Mouse (Mus musculus): ENCODE measurements around the gene Ier3. TPM values are rescaled to one million over a fixed set of nuclear protein-coding genes. Genes with fewer than 3 reads are reported as not detected.

The Ier3 gene
- polyA plus RNA-seq, 1 experiment from 2014 or later = 18.6 TPM

DNA sequence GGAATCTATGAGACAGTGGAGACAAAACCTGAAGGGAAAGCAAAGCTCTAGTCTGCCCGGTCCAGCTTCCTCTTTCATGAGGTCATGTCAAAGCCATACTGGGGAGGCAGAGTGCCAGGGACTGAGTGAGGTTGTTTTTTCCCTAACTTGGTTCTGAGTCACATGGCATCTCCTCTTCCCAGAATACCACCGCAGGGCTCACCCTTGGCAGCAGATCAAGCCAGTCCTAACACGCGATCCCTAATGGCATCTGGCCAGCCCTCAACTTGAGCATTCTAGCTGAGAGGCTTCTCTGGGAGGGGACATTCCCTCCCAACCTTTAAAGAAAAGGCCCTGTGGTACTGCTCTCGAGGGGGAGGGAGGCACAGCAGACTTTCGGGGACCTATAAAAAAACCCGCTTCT, 8.2 kb upstream of the Ier3 start:
- Histone ChIP-seq H3K4me1 (ENCODE audit: insufficient read depth) (peaks cover 33% of the 10 kb centered on the region), H3K9me3 (ENCODE audit: low read length) (no peaks in the 10 kb centered on the region), H3K27me3 (ENCODE audit: insufficient read depth, low read length) (no peaks in the 10 kb centered on the region), H3K9ac (replicated peaks) (no peak overlapping the region), H3K4me3 (ENCODE audit: low read depth, low read length) (no peak overlapping the region), H3K27ac (ENCODE audit: low read depth) (peak overlapping the region; percentile 77), H3K4me2 (ENCODE audit: low read depth, low read length) (no peak overlapping the region), H3K36me3 (replicated peaks; ENCODE audit: insufficient read depth, low read length) (no peaks in the 10 kb centered on the region)
- TF ChIP-seq CTCF (IDR thresholded peaks at IDR 0.05; ENCODE audit: low read depth) (no peak), EP300 (IDR thresholded peaks at IDR 0.05; ENCODE audit: low read depth) (peak; percentile 53; the same call in 1 of the 2 replicates)
- DNase-seq = peak; percentile 80
- WGBS (ENCODE audit: insufficient replicate concordance) = 35% methylated on average over 7 of the region's 7 CpGs
- ATAC-seq = peak; percentile 76

DNA sequence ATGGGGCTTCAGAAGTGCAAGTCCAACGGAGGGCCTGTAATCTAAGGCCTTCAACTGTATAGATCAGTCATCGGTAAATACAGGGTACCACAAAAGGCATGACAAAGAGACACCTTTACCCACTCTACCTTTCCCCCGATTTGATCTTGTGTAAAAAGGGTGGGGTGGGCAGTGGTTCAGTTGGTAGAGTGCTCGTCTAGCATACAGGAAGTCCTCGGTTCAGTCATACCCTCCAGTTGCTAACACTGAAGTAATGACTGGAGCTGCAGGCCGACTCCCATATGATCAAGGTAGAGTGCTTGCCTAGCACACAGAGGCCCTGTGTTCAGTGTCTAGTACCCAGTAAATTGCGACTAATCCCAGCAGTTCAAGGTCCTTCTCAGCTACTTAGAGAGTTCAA, 7.8 kb upstream of the Ier3 start:
- 42% methylated on average over 7 of the region's 7 CpGs for WGBS (ENCODE audit: insufficient replicate concordance)
- Histone ChIP-seq H3K4me2 (ENCODE audit: low read depth, low read length) (no peak overlapping the region), H3K27ac (ENCODE audit: low read depth) (peak overlapping the region; percentile 77), H3K4me3 (ENCODE audit: low read depth, low read length) (no peak overlapping the region), H3K27me3 (ENCODE audit: insufficient read depth, low read length) (no peaks in the 10 kb centered on the region), H3K9ac (replicated peaks) (no peak overlapping the region), H3K4me1 (ENCODE audit: insufficient read depth) (peaks cover 33% of the 10 kb centered on the region), H3K9me3 (ENCODE audit: low read length) (no peaks in the 10 kb centered on the region), H3K36me3 (replicated peaks; ENCODE audit: insufficient read depth, low read length) (no peaks in the 10 kb centered on the region)
- DNase-seq (no peak), ATAC-seq (peak; percentile 15; the same call in 1 of the 2 replicates)
- TF ChIP-seq CTCF (IDR thresholded peaks at IDR 0.05; ENCODE audit: low read depth) = no peak
- no peak for TF ChIP-seq EP300 (IDR thresholded peaks at IDR 0.05; ENCODE audit: low read depth)

DNA sequence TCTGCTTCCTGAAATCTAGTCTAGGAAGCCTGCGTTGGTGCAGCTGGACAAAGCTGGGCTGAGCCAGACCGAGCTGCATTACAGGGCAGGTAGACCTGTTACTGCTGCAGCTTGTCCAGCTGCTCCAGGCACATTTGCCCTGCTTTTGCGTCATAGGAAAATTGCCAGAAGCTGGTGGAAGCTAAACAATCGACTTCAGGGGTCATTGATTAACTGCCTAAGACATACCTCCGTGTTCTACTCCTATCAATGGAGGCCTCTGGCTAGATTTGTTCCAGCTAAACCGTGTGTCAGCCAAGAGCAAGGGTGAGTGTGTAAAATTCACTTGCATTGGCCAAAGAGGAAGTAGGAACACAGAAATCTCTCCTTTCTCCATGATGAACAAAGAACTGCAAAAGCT, 6.8 kb upstream of the Ier3 start:
- Histone ChIP-seq H3K4me3 (ENCODE audit: low read depth, low read length) (no peak overlapping the region), H3K27ac (ENCODE audit: low read depth) (peak overlapping the region; percentile 77), H3K27me3 (ENCODE audit: insufficient read depth, low read length) (no peaks in the 10 kb centered on the region), H3K9me3 (ENCODE audit: low read length) (no peaks in the 10 kb centered on the region), H3K4me2 (ENCODE audit: low read depth, low read length) (no peak overlapping the region), H3K9ac (replicated peaks) (no peak overlapping the region), H3K36me3 (replicated peaks; ENCODE audit: insufficient read depth, low read length) (no peaks in the 10 kb centered on the region), H3K4me1 (ENCODE audit: insufficient read depth) (peaks cover 33% of the 10 kb centered on the region)
- 33% methylated on average over 6 of the region's 6 CpGs for WGBS (ENCODE audit: insufficient replicate concordance)
- peak; percentile 41; the same call in 1 of the 2 replicates for TF ChIP-seq EP300 (IDR thresholded peaks at IDR 0.05; ENCODE audit: low read depth)
- TF ChIP-seq CTCF (IDR thresholded peaks at IDR 0.05; ENCODE audit: low read depth) = no peak
- DNase-seq = peak; percentile 55
- ATAC-seq = peak; percentile 79

DNA sequence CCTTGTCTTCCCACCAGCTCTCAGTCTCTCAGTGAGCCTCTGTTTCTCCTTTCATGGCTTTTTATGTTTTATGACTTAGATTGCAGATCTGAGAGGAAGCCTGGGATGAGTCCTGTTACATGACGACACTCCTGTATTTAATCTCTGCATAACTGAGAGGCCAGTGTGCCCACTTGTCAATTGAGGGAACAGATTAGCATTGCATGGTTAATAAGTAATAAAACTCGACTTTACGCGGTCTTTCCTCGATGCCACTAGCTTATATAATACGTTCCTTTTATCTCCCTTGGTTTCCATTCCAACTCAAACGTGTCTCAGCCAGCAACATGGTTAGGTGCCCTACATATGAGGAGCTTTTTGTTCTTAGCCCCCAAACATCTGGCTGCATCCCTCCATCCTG, 5.6 kb upstream of the Ier3 start:
- DNase-seq (no peak), ATAC-seq (no peak)
- Histone ChIP-seq H3K4me3 (ENCODE audit: low read depth, low read length) (no peak overlapping the region), H3K9ac (replicated peaks) (no peak overlapping the region), H3K9me3 (ENCODE audit: low read length) (no peaks in the 10 kb centered on the region), H3K27ac (ENCODE audit: low read depth) (no peak overlapping the region), H3K4me1 (ENCODE audit: insufficient read depth) (peaks cover 39% of the 10 kb centered on the region), H3K36me3 (replicated peaks; ENCODE audit: insufficient read depth, low read length) (no peaks in the 10 kb centered on the region), H3K27me3 (ENCODE audit: insufficient read depth, low read length) (no peaks in the 10 kb centered on the region), H3K4me2 (ENCODE audit: low read depth, low read length) (no peak overlapping the region)
- 47% methylated on average over 7 of the region's 7 CpGs for WGBS (ENCODE audit: insufficient replicate concordance)
- TF ChIP-seq CTCF (IDR thresholded peaks at IDR 0.05; ENCODE audit: low read depth) = no peak
- TF ChIP-seq EP300 (IDR thresholded peaks at IDR 0.05; ENCODE audit: low read depth) = no peak

DNA sequence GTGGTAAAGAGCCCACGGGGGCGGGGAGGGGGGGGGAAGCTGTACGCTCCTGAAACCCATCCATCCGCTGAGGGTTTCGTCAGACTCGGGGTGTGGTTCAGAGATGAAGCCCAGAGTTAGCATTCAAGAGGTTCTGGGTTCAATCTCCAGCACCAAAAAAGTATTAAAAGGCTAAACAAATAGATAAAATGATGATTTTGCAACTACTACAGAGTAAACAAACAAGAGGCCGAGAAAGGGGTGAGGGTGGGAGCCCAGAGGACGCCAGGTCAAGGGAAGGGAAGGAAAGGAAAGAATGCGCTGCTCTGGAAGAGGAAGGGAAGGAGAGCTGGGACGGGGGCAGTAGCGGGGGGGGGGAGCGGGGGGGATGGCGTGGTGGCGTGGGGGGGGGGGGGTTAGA, 4.8 kb upstream of the Ier3 start:
- H3K9me3 ChIP-seq (ENCODE audit: low read length) = no peaks in the 10 kb centered on the region

DNA sequence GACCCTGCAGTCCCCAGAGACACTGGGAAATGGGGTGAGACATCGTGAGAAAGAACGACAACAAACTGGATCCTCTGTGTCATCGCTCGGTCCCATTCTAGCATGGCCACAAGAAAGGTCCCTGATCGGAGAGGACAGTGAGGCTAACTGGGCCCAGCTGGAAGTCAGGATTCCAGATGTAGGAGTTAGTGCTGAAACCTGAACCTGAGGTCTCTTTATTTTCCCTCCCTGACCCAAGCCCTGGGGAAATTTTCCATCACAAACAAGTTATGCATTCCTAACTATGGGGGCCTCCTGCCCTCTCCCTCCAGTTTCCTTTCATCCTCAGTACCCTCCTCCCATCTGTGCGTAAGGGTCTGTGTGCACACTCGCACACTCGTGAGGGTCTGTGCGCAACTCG, 4.3 kb upstream of the Ier3 start:
- no peak overlapping the region for H3K9ac ChIP-seq (replicated peaks)
- no peak for DNase-seq

More for the DNA sequence above, 4.8 kb upstream of the Ier3 start:
- Histone ChIP-seq H3K4me3 (ENCODE audit: low read depth, low read length) (no peak overlapping the region), H3K27me3 (ENCODE audit: insufficient read depth, low read length) (no peaks in the 10 kb centered on the region), H3K4me1 (ENCODE audit: insufficient read depth) (peaks cover 48% of the 10 kb centered on the region), H3K4me2 (ENCODE audit: low read depth, low read length) (no peak overlapping the region), H3K9ac (replicated peaks) (no peak overlapping the region), H3K27ac (ENCODE audit: low read depth) (no peak overlapping the region), H3K36me3 (replicated peaks; ENCODE audit: insufficient read depth, low read length) (no peaks in the 10 kb centered on the region)
- WGBS (ENCODE audit: insufficient replicate concordance) = 57% methylated on average over 8 of the region's 14 CpGs
- no peak for ATAC-seq
- DNase-seq = no peak
- no peak for TF ChIP-seq CTCF (IDR thresholded peaks at IDR 0.05; ENCODE audit: low read depth)
- TF ChIP-seq EP300 (IDR thresholded peaks at IDR 0.05; ENCODE audit: low read depth) = no peak

DNA sequence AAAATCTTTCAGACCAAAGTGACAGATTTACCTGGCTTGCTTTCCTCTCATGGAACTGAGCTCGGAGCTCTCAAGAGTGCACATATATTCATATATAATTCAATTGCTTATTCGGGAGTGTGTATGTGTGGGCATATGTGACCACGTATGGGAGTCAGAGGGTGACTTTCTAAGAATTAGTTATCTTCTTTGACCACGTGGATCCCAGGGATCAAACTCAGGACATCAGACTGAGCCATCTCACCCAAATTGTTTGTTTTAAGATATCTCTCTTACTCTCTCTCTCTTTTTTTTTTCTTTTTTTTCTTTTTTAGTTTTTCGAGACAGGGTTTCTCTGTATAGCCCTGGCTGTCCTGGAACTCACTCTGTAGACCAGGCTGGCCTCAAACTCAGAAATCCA, 1.4 kb upstream of the Ier3 start:
- ATAC-seq (no peak), DNase-seq (no peak)
- Histone ChIP-seq H3K36me3 (replicated peaks; ENCODE audit: insufficient read depth, low read length) (peaks cover 3% of the 10 kb centered on the region), H3K4me3 (ENCODE audit: low read depth, low read length) (no peak overlapping the region), H3K9ac (replicated peaks) (no peak overlapping the region), H3K27me3 (ENCODE audit: insufficient read depth, low read length) (no peaks in the 10 kb centered on the region), H3K27ac (ENCODE audit: low read depth) (no peak overlapping the region), H3K4me2 (ENCODE audit: low read depth, low read length) (no peak overlapping the region), H3K4me1 (ENCODE audit: insufficient read depth) (peaks cover 40% of the 10 kb centered on the region), H3K9me3 (ENCODE audit: low read length) (no peaks in the 10 kb centered on the region)
- WGBS (ENCODE audit: insufficient replicate concordance) = 51% methylated on average over 5 of the region's 5 CpGs
- TF ChIP-seq CTCF (IDR thresholded peaks at IDR 0.05; ENCODE audit: low read depth) = no peak
- TF ChIP-seq EP300 (IDR thresholded peaks at IDR 0.05; ENCODE audit: low read depth) = peak; percentile 58

More for the DNA sequence above, 4.3 kb upstream of the Ier3 start:
- WGBS (ENCODE audit: insufficient replicate concordance) = 79% methylated on average over 10 of the region's 10 CpGs
- Histone ChIP-seq H3K36me3 (replicated peaks; ENCODE audit: insufficient read depth, low read length) (no peaks in the 10 kb centered on the region), H3K4me1 (ENCODE audit: insufficient read depth) (peaks cover 50% of the 10 kb centered on the region), H3K4me2 (ENCODE audit: low read depth, low read length) (no peak overlapping the region), H3K9me3 (ENCODE audit: low read length) (no peaks in the 10 kb centered on the region), H3K27ac (ENCODE audit: low read depth) (no peak overlapping the region), H3K4me3 (ENCODE audit: low read depth, low read length) (no peak overlapping the region), H3K27me3 (ENCODE audit: insufficient read depth, low read length) (no peaks in the 10 kb centered on the region)
- no peak for ATAC-seq
- TF ChIP-seq EP300 (IDR thresholded peaks at IDR 0.05; ENCODE audit: low read depth) (no peak), CTCF (IDR thresholded peaks at IDR 0.05; ENCODE audit: low read depth) (no peak)

All from liver, postnatal 0 days (tissue).